8 mouse cellular contexts compared by ENCODE assay signal in the genomic region with DNA sequence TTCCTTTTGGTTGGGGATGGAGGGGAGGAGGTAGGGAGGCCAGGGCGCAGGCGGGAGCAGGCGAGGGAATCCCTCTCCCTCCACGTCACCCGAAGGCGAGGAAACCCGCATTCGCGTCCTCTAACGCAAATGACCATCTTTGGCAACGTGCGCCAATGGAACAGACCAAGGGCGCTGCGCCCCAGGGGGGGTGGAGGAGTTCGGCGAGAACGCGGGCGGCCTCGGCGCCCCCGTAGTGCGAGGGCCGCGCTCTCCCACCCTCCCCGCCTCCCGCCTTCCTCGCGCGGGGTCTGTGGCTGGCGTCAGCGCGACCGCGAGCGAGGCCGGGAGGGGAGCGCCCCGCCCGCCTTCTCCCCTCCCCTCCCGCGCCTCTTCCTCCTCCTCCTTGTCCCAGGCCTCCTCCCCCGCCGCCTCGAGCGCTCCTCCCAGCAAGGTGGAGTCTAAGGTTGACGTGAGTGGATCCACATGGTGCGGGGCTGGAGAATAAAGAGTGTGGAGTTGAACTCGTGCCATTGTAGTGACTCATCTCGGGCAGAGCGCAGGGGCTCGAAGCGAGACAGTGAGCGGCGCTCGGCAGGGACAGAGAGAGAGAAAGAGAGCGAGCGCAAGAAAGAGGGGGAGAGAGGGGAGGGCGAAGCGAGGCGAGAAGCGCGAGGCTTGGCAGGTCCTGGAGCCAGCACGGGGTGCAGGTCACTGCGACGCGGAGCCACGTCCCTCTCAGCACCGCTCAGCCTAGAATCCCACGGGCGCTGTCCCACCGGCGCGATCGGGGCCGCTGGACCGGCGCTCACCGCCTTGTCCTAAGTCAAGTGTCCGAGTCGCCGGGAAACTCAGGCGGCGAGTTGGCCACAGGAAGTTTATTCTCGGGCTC. TPM values are rescaled to one million over a fixed set of nuclear protein-coding genes. Genes with fewer than 3 reads are reported as not detected.
DNase-seq lines count a peak whose midpoint lies in the region; ATAC-seq and TF ChIP-seq lines count a peak whose summit lies in the region.

Gene Fosl2 (plus strand): TSS at position 466 of the 871 bp plus-strand sequence.

- H3K9me3 ChIP-seq in G1E (replicated peaks): peaks cover 15% of the 10 kb centered on the region
- no peaks in the 10 kb centered on the region for H3K9me3 ChIP-seq in forebrain, postnatal 0 days (ENCODE audit: low read length)
- H3K9me3 ChIP-seq in neural tube, embryonic 15.5 days (replicated peaks): no peaks in the 10 kb centered on the region

- ATAC-seq in G1E (ENCODE audit: extremely low read depth, insufficient number of reproducible peaks, low FRiP score, poor library complexity, severe bottlenecking): peak; percentile 57
- peak; percentile 87 for ATAC-seq in forebrain, postnatal 0 days
- ATAC-seq in neural tube, embryonic 15.5 days (ENCODE audit: low FRiP score): peak; percentile 91

- peak; percentile 39 for DNase-seq in G1E (ENCODE audit: low spot score)
- peak; percentile 96 for DNase-seq in cerebellum, adult 11-12 months
- peak; percentile 93 for DNase-seq in forebrain, postnatal 0 days
- peak; percentile 92 to 94 for DNase-seq in heart, postnatal 36 days
- DNase-seq in layer of hippocampus, adult 2 months (ENCODE audit: low spot score in 2 of 2): peak; percentile 92 to 96
- peak; percentile 95 for DNase-seq in lung, adult 2 months
- peak; percentile 93 for DNase-seq in testis, postnatal 14 days (ENCODE audit: low spot score)

- H3K36me3 ChIP-seq in G1E (replicated peaks): no peaks in the 10 kb centered on the region
- no peaks in the 10 kb centered on the region for H3K36me3 ChIP-seq in forebrain, postnatal 0 days (ENCODE audit: insufficient read depth)
- H3K36me3 ChIP-seq in neural tube, embryonic 15.5 days: no peaks in the 10 kb centered on the region

- peak within 1 kb of the TSS; percentile 61 for H3K9ac ChIP-seq in forebrain, postnatal 0 days
- peak within 1 kb of the TSS; percentile 73 for H3K9ac ChIP-seq in neural tube, embryonic 15.5 days (replicated peaks)

- peak within 1 kb of the TSS; percentile 76 for H3K27ac ChIP-seq in forebrain, postnatal 0 days (ENCODE audit: low read depth, low read length)
- peak within 1 kb of the TSS; percentile 99 for H3K27ac ChIP-seq in layer of hippocampus, adult 2 months
- H3K27ac ChIP-seq in neural tube, embryonic 15.5 days (replicated peaks): peak within 1 kb of the TSS; percentile 87

- H3K4me2 ChIP-seq in forebrain, postnatal 0 days (ENCODE audit: low read depth): peak within 1 kb of the TSS; percentile 95
- peak within 1 kb of the TSS; percentile 98 for H3K4me2 ChIP-seq in neural tube, embryonic 15.5 days

- TF ChIP-seq CTCF in G1E (IDR thresholded peaks at IDR 0.05; ENCODE audit: low read depth, low read length): no peak
- no peak; the same call in 1 of the 2 replicates for TF ChIP-seq CTCF in forebrain, postnatal 0 days (IDR thresholded peaks at IDR 0.05; ENCODE audit: low read depth)
- TF ChIP-seq CTCF in layer of hippocampus, adult 2 months (conservative IDR thresholded peaks at IDR 0.05): no peak
- TF ChIP-seq CTCF in lung, adult 2 months (IDR thresholded peaks at IDR 0.05; ENCODE audit: insufficient read depth, low read length): no peak

- peak; percentile 91; the same call in 1 of the 2 replicates for TF ChIP-seq POLR2A in lung, adult 2 months (IDR thresholded peaks at IDR 0.05; ENCODE audit: borderline replicate concordance, extremely low read depth, low read depth, low read length)

- intact Hi-C loops in heart, postnatal 36 days (cut with DNase I): loop anchor here (1.0 to 5.0 kb wide), 4 partner anchors 258 to 523 kb away; no protein-coding TSS in a partner anchor

- under 1% methylated on average over 62 of the region's 85 CpGs for WGBS in forebrain, postnatal 0 days
- under 1% methylated on average over 70 of the region's 85 CpGs for WGBS in lung, adult 2 months
- 0% methylated on average over 74 of the region's 85 CpGs for WGBS in neural tube, embryonic 15.5 days

- peak within 1 kb of the TSS; percentile 66 for H3K4me3 ChIP-seq in G1E (ENCODE audit: low read depth, low read length)
- peak within 1 kb of the TSS; percentile 47 for H3K4me3 ChIP-seq in forebrain, postnatal 0 days (ENCODE audit: low read depth, low read length)
- peak within 1 kb of the TSS; percentile 86 for H3K4me3 ChIP-seq in layer of hippocampus, adult 2 months
- H3K4me3 ChIP-seq in lung, adult 2 months (replicated peaks; ENCODE audit: extremely low read depth, low read depth, low read length): peak within 1 kb of the TSS; percentile 53
- H3K4me3 ChIP-seq in neural tube, embryonic 15.5 days (replicated peaks): peak within 1 kb of the TSS; percentile 62

- H3K4me1 ChIP-seq in G1E (ENCODE audit: insufficient read depth, low read depth, low read length): peaks cover 13% of the 10 kb centered on the region
- H3K4me1 ChIP-seq in forebrain, postnatal 0 days (ENCODE audit: insufficient read depth): peaks cover 9% of the 10 kb centered on the region; the same call in 1 of the 2 replicates
- H3K4me1 ChIP-seq in lung, adult 2 months (ENCODE audit: control insufficient read depth, insufficient read depth, low read length): peaks cover 16% of the 10 kb centered on the region
- H3K4me1 ChIP-seq in neural tube, embryonic 15.5 days: peaks cover 41% of the 10 kb centered on the region

- H3K27me3 ChIP-seq in G1E (ENCODE audit: insufficient read depth, low read length): peaks cover 62% of the 10 kb centered on the region
- H3K27me3 ChIP-seq in forebrain, postnatal 0 days (ENCODE audit: insufficient read depth, low read length): no peaks in the 10 kb centered on the region; the same call in 1 of the 2 replicates
- peaks cover 56% of the 10 kb centered on the region for H3K27me3 ChIP-seq in neural tube, embryonic 15.5 days (replicated peaks)

RNA-seq across cellular contexts. Expression of gene Fosl2, which starts in this region (rescaled TPM):
- total RNA-seq in G1E (2014; fragmentation: Nextera tagmentation) (0.15 and 0.34 TPM in 2 replicates), G1E (2017) (1.1 and 1.8 TPM in 2 replicates)
- polyA plus RNA-seq in G1E (2012): 0.42 and 0.72 TPM in 2 replicates
- total RNA-seq in forebrain, postnatal 0 days (2014; rRNA removed): 20.8 and 21.9 TPM in 2 replicates
- polyA plus RNA-seq in forebrain, postnatal 0 days (2015; fragmentation: Nextera tagmentation; extraction: Ambion mirVana): 3.0 and 4.0 TPM in 2 replicates
- total RNA-seq in heart, postnatal 36 days (2021): 10 to 100 TPM; 28.4 to 35.1 TPM
- total RNA-seq in layer of hippocampus, adult 2 months (2021): 10 to 100 TPM; 52.1 to 52.5 TPM
- 22.6 and 25.2 TPM in 2 replicates for polyA plus RNA-seq in lung, adult 2 months (2012; rRNA removed)
- polyA plus RNA-seq in neural tube, embryonic 15.5 days (2015; fragmentation: Nextera tagmentation; extraction: Ambion mirVana): 0.72 and 1.7 TPM in 2 replicates

Comparison
In these comparisons a context has a peak if more than half of its experiments do, and no peak if none do; other contexts are left out.
1. Peak in every context shown above with its lines: DNase-seq, ATAC-seq, H3K4me3 ChIP-seq and H3K27ac ChIP-seq.
2. DNase-seq: peak in every context shown above with its lines; median percentile 96 in cerebellum, adult 11-12 months; 95 in lung, adult 2 months; 94 in layer of hippocampus, adult 2 months; 93 in forebrain, postnatal 0 days; 93 in heart, postnatal 36 days; 93 in testis, postnatal 14 days; 39 in G1E.